Mouse (Mus musculus) G1E (cell line): ENCODE measurements around the gene Btbd7. TPM values are rescaled to one million over a fixed set of nuclear protein-coding genes. Genes with fewer than 3 reads are reported as not detected.

Experiments
- ATAC-seq: 2 replicates; pipeline ENCODE4 v1.8.0; 2016; ENCODE audit warnings: mild to moderate bottlenecking; ENCODE audit not compliant: insufficient number of reproducible peaks, poor library complexity, low FRiP score, severe bottlenecking; ENCODE audit errors: extremely low read depth
- DNase-seq: peaks from one replicate; pipeline ENCODE4 v3.0.0; 2012; ENCODE audit warnings: low spot score
- H3K27me3 ChIP-seq: 2 replicates; pipeline ENCODE4 v1.6.1; 2012; ENCODE audit warnings: mild to moderate bottlenecking, low read length, inconsistent platforms; ENCODE audit not compliant: insufficient read depth
- H3K36me3 ChIP-seq: replicated peaks from 2 replicates; pipeline ENCODE3; 2012; ENCODE audit warnings: mild to moderate bottlenecking, inconsistent platforms
- H3K4me1 ChIP-seq: 2 replicates; pipeline ENCODE4 v1.6.1; 2012; ENCODE audit warnings: low read depth, low read length, inconsistent platforms, mixed read lengths; ENCODE audit not compliant: insufficient read depth
- H3K4me3 ChIP-seq: 2 replicates; pipeline ENCODE4 v1.5.1; 2012; ENCODE audit warnings: low read depth, mild to moderate bottlenecking, inconsistent platforms, low read length, moderate library complexity, mixed read lengths
- H3K9me3 ChIP-seq: replicated peaks from 2 replicates; pipeline ENCODE4 v1.6.1; 2012; ENCODE audit warnings: inconsistent platforms
- CTCF ChIP-seq: IDR thresholded peaks from 2 replicates; pipeline ENCODE4 v1.5.1; 2012; ENCODE audit warnings: low read depth, low read length, inconsistent platforms, mixed read lengths
- GATA1 ChIP-seq: IDR thresholded peaks from 2 replicates; pipeline ENCODE4 v1.6.1; 2012; ENCODE audit warnings: borderline replicate concordance, low read length, inconsistent platforms, mixed read lengths
- GATA2 ChIP-seq: IDR thresholded peaks from 2 replicates; pipeline ENCODE4 v1.6.1; 2012; ENCODE audit warnings: low read depth, low read length, inconsistent platforms, borderline replicate concordance
- POLR2AphosphoS5 ChIP-seq: IDR thresholded peaks from 2 replicates; pipeline ENCODE4 v1.6.1; 2012; ENCODE audit warnings: low read depth, low read length, inconsistent platforms; ENCODE audit not compliant: insufficient replicate concordance
- TAL1 ChIP-seq: conservative IDR thresholded peaks from 2 replicates; pipeline ENCODE4 v1.6.1; 2012; ENCODE audit warnings: low read depth, low read length, inconsistent platforms, mixed read lengths
- polyA plus RNA-seq: library from polyadenylated mRNA; stranded (reverse); fragments of >175 nt; gene quantifications from 2 replicates; pipeline ENCODE4 v1.2.3, GENCODE M21; 2012
- total RNA-seq, 2 experiments: library from RNA; stranded (forward) in 1 of 2; stranded (reverse) in 1 of 2; fragments of 200-1000 nt in 1 of 2; fragments of >200 nt in 1 of 2; fragmentation: Nextera tagmentation in 1 of 2; gene quantifications; 2 replicates each; pipeline ENCODE4 v1.2.3; 2014 to 2017

The Btbd7 gene
- total RNA-seq (2014; fragmentation: Nextera tagmentation) (54.8 and 55.8 TPM in 2 replicates), total RNA-seq (2017) (35.0 and 39.9 TPM in 2 replicates), polyA plus RNA-seq (3.4 and 3.7 TPM in 2 replicates)

GRCm38 (mm10) chr12:102878031-102878823 lies at the start of gene Btbd7:
Gene Btbd7 (minus strand): TSS chr12:102878471.
- Histone ChIP-seq H3K4me1 (peaks cover 31% of the 10 kb centered on the region), H3K27me3 (peaks cover 15% of the 10 kb centered on the region), H3K36me3 (peaks cover 7% of the 10 kb centered on the region), H3K4me3 (peak within 1 kb of the TSS; percentile 94), H3K9me3 (no peaks in the 10 kb centered on the region)
- peak; percentile 95 for DNase-seq
- ATAC-seq, result peak; percentile 66
- TF ChIP-seq POLR2AphosphoS5 (no peak), TAL1 (no peak), GATA1 (no peak), CTCF (no peak), GATA2 (no peak)

- Histone ChIP-seq H3K4me3 (no peak overlapping the region), H3K9me3 (no peaks in the 10 kb centered on the region), H3K27me3 (no peaks in the 10 kb centered on the region), H3K36me3 (no peaks in the 10 kb centered on the region), H3K4me1 (no peaks in the 10 kb centered on the region)
- TF ChIP-seq TAL1 (no peak), GATA1 (no peak), GATA2 (no peak), CTCF (no peak), POLR2AphosphoS5 (no peak)
- DNase-seq (no peak), ATAC-seq (no peak)
Measured at GRCm38 (mm10) chr12:102916073-102916472, 37.8 kb upstream of the Btbd7 start.

GRCm38 (mm10) chr12:102908191-102908590 lies 29.9 kb upstream of the Btbd7 start:
- no peak overlapping the region for H3K4me3 ChIP-seq
- H3K36me3 ChIP-seq, result no peaks in the 10 kb centered on the region
- H3K4me1 ChIP-seq, result no peaks in the 10 kb centered on the region
- no peaks in the 10 kb centered on the region for H3K9me3 ChIP-seq
- TF ChIP-seq TAL1 (no peak), GATA2 (no peak), POLR2AphosphoS5 (no peak), GATA1 (no peak)
- no peak for DNase-seq
- H3K27me3 ChIP-seq, result no peaks in the 10 kb centered on the region
- ATAC-seq, result no peak

GRCm38 (mm10) chr12:102899091-102899490 lies 20.8 kb upstream of the Btbd7 start, which contains the start of gene Cox8c:
Gene Cox8c (plus strand): TSS chr12:102899316.
- H3K27me3 ChIP-seq, result peaks cover 6% of the 10 kb centered on the region
- TF ChIP-seq TAL1, result no peak
- TF ChIP-seq GATA1, result no peak
- no peak for TF ChIP-seq POLR2AphosphoS5
- TF ChIP-seq CTCF, result no peak
- TF ChIP-seq GATA2, result no peak
- H3K9me3 ChIP-seq, result no peaks in the 10 kb centered on the region
- DNase-seq, result no peak
- no peak for ATAC-seq
- H3K4me3 ChIP-seq, result no peak within 1 kb of the TSS
- no peaks in the 10 kb centered on the region for H3K36me3 ChIP-seq
- H3K4me1 ChIP-seq, result no peaks in the 10 kb centered on the region

- no peaks in the 10 kb centered on the region for H3K36me3 ChIP-seq
- DNase-seq, result no peak
- no peak for ATAC-seq
- peaks cover 21% of the 10 kb centered on the region for H3K27me3 ChIP-seq
- no peaks in the 10 kb centered on the region for H3K4me1 ChIP-seq
- no peak for TF ChIP-seq GATA1
- TF ChIP-seq TAL1, result no peak
- no peak for TF ChIP-seq POLR2AphosphoS5
- TF ChIP-seq GATA2, result no peak
- TF ChIP-seq CTCF, result no peak
- H3K4me3 ChIP-seq, result no peak overlapping the region
- H3K9me3 ChIP-seq, result peaks cover 2% of the 10 kb centered on the region; the same call in 1 of the 2 replicates
Measured at GRCm38 (mm10) chr12:102888568-102888967, 10.3 kb upstream of the Btbd7 start.

GRCm38 (mm10) chr12:102887366-102887765 lies 9.1 kb upstream of the Btbd7 start:
- no peak for TF ChIP-seq CTCF
- no peak for TF ChIP-seq TAL1
- TF ChIP-seq POLR2AphosphoS5, result no peak
- no peak for TF ChIP-seq GATA1
- TF ChIP-seq GATA2, result no peak
- no peak for ATAC-seq
- Histone ChIP-seq H3K27me3 (peaks cover 20% of the 10 kb centered on the region), H3K9me3 (peaks cover 2% of the 10 kb centered on the region; the same call in 1 of the 2 replicates), H3K36me3 (no peaks in the 10 kb centered on the region), H3K4me3 (no peak overlapping the region), H3K4me1 (no peaks in the 10 kb centered on the region)
- DNase-seq, result no peak
